Mouse (Mus musculus) urinary bladder, postnatal 14 days (tissue): ENCODE data around the gene Dhx37.
"Not testable (repeated sequence)": the region's sequence is repeated elsewhere in the genome, so short reads cannot be mapped to it uniquely, and the experiment has no call there.

Experiments
- DNase-seq: peaks from one replicate; pipeline ENCODE4 v3.0.0; 2021; ENCODE audit warnings: low spot score

Gene Dhx37

GRCm38 (mm10) chr5:125407910-125408575 lies 25.9 kb downstream of the Dhx37 start:
- no peak for DNase-seq

DNA sequence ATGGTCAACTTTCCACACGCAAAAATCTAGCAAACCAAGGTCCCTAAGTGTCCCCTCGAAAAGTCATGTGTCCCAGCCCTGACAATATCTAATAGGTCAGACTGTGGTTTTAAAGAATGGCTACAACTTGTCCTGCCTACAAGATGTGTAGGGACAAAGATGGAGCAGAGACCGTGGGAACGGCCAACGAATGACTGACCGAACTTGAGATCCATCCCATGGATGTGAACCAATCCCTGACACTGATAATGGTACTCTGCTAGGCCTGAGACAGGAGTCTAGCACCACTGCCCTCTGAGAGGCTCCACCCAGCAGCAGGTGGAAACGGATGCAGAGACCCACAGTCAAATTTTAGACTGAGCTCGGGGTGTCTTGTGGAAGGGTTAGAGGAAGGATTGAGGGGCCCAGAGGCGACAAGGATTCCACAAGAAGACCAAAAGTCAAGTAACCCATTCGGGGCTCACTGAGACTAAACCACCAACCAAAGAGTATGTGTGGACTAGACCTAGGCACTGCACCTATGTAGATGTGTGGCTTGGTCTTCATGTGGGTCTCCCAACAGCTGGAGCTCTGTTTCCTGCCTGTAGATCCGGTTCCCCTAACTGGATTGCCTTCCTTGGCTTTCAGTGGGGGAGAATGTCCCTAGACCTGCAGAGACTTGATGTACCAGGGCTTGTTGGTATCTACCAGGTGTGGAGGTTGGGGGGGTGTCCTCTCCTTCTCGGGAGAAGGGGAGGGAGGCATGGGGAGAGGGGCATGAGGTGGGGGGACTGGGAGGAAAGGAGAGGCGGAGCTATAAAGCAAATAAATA lies 26.7 kb downstream of the Dhx37 start:
- no peak for DNase-seq

DNA sequence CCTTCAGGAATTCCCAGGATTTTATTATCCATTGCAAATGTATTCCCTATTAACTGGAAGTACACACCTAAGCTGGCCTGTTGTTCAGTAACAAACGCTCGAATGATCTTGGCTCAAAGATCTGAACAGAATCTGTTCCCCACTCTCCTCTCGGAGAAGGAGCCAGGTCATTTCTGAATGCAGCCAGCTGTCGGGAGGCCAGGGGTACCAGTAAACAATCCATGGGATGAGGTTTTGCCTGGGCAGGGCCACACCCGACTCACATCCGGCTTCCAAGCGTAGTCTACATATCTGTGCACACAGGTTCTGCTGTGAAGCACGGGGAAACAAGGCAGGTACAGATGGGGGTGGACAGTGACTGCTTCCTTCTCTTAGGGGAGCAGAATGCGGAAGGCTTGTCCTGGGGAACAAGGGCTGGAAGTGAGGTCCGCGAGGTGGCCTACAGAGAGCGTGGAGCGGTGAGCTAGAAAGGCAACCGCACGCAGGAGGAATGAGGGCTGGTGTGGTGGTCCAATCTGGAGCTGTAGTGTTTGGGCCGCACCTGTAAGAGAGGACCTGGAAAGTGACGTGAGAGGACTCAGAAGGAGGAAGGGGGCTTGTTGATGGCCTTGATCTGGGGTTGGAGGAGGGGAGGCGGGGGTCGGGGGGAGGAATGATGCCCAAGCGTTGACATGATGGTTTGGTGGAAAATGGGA lies 27.5 kb downstream of the Dhx37 start:
- DNase-seq = peak; percentile 79

DNA sequence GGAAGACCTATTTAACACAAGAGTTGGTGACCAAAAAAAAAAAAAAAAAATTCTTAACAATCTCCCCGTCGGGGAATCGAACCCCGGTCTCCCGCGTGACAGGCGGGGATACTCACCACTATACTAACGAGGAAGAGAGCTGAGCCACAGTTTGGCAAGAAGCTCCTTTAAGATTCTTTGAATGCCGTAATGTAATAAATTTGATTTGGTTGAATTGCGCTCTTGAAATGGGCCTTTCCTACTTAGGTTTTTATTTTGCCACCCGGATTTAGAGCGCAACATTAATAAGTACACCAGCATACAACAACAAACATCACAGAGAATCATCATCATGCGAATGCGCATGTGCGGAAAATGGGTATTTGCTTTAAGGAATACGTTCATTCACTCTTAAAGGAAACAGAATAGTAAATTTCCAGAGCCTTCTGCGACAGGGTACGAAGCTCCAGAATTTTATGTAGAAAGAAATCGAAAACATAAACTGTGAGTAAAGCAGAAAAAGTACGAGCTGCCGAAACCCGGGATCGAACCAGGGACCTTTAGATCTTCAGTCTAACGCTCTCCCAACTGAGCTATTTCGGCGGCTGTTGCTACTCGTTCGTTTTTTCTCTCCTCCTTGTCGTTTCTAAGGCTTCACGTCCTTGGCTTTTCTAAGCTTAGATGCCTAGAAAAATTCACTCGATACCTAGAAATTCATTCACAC lies 28.2 kb downstream of the Dhx37 start:
- peak; percentile 87 for DNase-seq

DNA sequence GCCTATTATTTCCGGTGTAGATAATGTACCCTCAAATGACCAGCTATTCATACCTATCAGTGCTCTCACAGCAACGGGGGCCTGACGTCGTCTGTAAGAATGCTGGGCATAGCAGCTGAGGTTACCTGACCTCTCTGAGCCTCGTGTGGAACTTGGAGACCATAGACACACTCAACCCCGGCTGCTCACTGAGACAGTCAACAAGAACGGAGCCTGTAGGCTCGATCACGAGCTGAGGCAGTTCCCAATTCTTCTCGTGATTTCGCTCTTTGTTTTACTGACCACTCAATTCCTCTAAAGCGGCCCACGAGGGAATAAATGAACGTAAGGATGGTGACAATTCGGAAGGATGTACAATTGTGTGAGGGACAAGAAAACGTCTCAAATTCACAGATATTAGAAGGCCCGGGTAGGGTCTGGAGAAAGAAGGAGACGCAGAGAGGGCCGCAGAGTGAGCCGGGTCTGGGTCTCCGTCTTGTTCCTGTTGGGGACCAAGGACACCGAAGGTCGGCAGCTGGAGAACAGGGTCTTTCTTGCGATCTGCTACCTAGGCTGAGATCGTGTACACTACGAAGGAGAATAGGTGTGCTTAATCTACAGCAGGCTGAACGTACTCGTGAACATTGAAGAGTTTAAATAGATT lies 28.9 kb downstream of the Dhx37 start:
- DNase-seq = peak; percentile 50

DNA sequence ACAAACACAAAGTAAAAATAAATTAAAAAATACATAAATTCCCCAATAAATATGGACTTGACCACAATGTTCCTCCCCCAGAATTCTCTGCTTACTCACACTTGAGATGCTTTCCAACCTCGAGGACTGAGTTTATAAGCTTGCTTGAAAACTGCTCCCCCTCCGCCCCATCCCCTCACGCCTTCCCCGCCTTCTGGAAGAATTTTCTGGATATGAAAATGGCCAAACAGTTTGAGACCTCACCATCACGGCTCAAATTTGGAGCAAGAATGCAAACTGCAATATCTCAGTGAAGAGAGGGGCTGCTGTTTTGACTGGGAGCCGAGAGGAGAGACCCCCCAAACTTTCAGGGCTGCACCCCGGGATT lies 29.4 kb downstream of the Dhx37 start:
- no peak for DNase-seq

GRCm38 (mm10) chr5:125403481-125404465 lies 30.1 kb downstream of the Dhx37 start:
- peak; percentile 63 for DNase-seq

GRCm38 (mm10) chr5:125402991-125403390 lies 30.9 kb downstream of the Dhx37 start:
- no peak for DNase-seq

DNA sequence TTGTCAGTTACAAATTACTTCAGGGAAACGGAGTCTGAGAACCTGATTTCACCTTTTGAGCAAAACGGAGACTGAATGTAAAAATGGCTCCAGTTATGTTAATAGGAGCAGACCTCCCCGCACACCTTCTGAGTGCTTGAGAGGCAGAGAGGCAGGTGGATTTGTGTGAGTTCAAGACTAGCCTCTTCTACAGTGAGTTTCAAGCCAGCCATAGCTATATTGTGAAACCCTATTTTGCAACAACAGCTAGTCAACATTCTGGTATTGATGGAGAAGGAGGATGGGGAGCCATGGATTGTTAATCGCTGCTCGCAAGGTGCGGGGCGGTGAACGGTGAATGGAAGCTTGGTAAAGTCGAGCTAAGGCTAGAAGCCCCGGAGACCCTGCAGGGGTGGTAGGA lies 31.4 kb downstream of the Dhx37 start:
- no peak for DNase-seq

DNA sequence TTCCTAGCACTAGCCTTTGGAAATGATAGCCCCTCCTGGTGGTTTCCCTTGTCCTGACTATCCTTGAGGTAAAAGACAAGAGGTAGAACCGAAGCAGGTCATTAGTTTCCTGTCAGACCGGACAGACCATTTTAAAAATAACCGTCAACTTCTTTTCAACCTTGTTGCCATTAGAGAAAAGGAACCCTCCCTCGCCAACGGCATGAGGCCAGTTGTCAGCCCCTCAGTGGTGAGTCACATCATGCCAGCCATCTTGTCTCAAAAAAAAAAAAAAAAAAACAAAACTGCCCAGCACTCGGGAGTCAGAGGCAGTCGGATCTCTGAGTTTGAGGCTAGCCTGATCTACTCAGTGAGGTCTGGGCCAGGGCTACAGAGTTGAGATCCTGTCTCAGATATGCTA lies 33.0 kb downstream of the Dhx37 start:
- peak; percentile 57 for DNase-seq

DNA sequence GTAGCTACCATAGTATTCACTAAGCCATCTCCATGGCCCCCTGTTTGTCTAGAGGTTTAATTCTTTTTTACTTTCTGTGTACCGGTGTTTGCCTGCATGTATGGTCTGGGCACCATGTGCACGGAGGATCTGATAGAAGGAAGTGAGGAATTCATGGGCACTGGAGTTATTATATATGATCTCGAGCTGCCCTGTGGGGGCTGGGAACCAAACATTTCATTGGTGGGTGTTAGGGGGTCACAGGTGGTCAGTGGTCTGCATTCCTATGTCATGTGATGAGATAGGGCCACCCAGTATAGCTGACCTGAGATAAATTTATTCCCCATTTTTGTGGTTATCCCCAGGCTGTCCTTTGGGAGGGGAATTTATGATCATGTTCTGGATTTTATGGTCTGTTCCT lies 38.9 kb downstream of the Dhx37 start:
- DNase-seq = no peak

GRCm38 (mm10) chr5:125393622-125394603 lies 40.0 kb downstream of the Dhx37 start:
- peak; percentile 88 for DNase-seq

DNA sequence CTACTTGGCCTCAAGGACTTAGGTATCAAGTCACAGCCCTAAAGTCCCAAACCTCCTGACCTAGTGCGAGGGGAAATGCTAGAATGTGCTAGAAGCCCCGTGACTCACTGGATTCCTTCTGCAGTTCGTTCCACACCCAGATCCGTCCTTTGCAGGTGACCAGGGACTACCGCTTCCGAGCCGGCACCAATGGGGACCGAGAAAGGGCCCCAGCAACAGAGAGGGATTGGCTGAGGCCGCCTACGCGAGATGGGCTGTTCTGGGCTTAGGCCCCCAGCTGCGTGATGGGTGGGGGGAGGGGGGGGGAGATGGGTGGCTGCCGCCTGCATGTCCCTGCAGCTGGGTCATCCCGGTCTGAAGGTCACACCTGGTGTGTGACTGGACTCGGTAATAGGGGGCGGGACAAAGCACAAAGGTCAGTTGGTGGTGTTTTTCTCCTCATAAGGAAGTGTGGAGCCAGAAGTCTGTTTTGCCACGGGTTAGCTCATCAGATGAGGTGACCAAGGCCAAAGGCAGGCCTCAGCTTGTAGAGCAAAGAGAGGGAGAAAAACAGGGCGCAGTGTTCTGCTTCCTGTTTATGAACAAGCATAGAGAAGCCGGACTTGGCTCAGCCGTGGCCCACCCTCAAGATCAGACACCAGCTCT lies 40.8 kb downstream of the Dhx37 start:
- DNase-seq = peak; percentile 97

GRCm38 (mm10) chr5:125392618-125392976 lies 41.3 kb downstream of the Dhx37 start:
- no peak for DNase-seq

- not testable (repeated sequence) for DNase-seq
Measured at GRCm38 (mm10) chr5:125392176-125392575, 41.7 kb downstream of the Dhx37 start.

DNA sequence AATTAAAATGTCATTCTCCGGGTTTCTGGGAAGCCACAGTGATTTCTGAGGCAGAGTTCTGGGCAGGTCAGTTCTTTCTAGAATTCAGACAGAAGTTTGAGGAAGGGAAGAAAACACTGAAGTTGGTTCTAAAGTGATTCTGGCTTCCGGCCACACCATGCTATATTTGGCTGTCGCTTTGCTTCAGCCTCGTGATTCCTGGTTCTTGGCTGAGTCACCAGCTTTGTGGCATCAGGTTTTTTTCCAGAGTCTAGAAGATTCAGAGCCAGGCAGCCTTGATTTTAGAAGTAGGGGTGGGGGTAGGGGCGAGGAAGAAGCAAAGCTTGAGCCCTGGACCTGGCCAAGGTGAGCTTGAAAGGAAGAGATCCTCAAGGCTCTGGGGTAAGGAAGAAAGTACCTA lies 42.3 kb downstream of the Dhx37 start:
- peak; percentile 76 for DNase-seq

DNA sequence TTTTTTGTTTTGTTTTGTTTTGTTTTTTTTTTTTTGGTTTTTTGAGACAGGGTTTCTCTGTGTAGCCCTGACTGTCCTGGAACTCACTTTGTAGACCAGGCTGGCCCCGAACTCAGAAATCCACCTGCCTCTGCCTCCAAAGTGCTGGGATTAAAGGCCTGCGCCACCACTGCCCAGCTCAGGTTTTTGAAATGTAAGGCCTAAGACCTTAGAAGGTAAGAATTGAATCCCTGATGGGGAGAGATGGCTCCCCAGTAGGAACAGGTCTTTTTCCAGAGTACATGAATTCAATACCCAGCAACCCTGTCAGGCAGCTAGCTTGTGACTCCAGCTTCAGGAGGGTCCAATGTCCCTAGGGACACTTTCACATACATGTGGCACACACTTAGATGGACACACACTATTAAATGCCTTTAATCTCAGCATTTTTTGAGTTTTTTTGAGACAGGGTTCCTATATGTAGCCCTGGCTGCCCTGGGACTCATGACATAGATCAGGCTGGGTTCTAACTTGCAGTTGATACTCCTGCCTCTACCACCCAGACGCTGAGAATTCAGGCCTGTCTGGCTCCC lies 42.9 kb downstream of the Dhx37 start:
- DNase-seq = no peak

DNA sequence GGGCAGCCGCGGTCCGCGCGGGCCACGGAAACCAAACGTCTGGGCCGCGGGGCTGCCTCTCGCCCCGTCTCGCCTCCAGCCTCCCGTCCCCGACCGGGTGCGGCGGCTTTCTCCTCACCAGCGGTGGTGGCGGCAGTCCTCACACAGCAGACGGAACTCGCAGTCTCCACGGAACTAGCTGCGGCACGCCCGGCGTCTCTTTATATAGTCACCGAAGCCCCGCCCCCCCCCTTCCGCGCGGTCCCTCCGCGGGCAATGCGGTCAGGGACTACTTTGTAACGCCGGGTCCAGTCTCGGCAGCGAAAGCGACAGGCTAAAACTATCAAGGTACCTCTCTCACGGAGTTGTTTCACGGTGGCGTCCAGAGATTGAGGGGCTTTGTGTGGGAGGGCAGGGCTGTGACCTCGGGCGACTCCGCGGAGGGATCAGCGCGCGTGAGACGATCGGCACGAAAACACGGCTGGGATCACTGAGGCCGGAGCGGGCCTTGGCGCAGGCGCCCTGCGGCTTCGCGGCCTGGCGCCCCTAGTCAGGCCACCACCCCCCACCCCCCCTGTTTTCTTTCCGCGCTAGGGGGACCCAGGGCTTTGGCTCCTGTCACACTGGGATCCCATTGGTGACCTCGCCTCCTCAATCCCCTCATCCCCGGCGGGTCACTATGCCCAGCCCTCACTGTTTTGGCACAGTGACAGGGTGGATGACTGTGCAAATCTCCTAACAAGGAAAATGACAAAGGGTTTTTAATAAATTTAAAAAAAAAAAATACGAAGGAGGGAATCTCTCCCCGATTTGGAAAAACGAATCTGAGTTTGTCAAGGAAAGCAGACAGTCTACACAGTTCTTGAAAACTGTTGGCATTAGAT lies 44.1 kb downstream of the Dhx37 start, which contains the start of gene Ubc:
Ubc (minus strand) TSS at position 624 of the 863 bp plus-strand sequence.
- peak; percentile 92 for DNase-seq
